Mouse (Mus musculus): Measurements from ENCODE around the gene Foxf2. TPM values are rescaled to one million over a fixed set of nuclear protein-coding genes. Genes with fewer than 3 reads are reported as not detected.

Gene Foxf2
- polyA plus RNA-seq, 1 experiment: not detected

DNA sequence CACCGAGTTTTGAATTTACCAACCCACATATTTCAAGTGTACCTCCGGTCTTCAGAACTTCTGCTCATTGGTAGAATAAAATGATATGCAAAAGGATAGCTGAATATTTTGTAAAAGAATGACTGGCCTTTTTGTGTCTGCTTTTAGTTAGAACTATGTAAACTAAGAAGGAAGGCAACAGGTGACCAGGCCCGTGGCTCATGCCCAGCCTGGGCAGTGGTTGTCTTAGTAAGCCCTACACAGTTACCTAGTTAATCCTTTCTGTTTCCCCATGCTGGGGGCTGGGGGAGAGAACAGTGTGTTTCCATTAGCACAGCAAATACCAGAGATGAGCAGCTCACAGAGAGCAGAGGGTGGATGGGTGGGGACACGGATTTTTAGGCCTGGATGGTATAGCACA, 7.6 kb downstream of the Foxf2 start:
- no peak for TF ChIP-seq GATA1 (IDR thresholded peaks at IDR 0.05; ENCODE audit: low read length)

DNA sequence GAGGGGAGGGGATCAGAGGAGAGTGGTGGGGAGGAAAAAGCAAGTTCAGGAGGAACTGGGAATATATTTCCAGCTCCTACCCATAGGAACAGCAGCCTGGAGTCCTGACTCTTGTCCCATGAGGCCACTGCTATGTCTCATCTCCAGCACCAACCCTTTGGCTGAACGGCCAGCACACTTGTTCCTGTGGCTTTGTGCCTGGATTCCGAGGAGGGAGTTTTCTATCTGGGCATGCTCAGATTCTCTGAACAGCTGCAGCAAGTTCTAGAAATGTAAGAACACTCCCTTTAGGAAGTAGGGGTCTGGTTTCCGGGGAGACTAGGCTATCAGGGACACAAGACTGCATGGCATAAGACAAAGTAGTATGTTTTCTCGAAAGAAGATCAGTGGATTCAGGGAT, 9.9 kb downstream of the Foxf2 start:
- TF ChIP-seq GATA1 (IDR thresholded peaks at IDR 0.05; ENCODE audit: low read length): no peak

DNA sequence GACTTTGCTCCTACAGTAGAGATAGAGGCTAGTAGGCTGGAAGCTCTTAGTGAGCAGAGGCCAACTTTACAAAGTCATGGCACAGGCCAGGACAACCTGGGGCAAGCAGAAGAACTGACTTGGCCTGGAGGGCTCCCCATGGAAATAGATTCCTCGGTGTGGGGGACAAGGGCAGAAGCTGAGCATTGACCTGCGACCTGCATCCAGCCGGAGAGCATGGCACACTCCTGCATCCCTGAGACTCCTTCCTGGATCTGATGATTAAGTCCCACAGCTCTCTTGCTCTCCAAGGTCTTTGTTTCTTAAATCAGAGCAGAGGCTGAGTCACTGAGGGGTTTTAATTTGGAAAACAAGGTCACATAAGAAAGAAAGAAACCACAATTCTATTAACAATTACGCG, 15.9 kb downstream of the Foxf2 start:
- TF ChIP-seq GATA1 (IDR thresholded peaks at IDR 0.05; ENCODE audit: low read length): no peak

DNA sequence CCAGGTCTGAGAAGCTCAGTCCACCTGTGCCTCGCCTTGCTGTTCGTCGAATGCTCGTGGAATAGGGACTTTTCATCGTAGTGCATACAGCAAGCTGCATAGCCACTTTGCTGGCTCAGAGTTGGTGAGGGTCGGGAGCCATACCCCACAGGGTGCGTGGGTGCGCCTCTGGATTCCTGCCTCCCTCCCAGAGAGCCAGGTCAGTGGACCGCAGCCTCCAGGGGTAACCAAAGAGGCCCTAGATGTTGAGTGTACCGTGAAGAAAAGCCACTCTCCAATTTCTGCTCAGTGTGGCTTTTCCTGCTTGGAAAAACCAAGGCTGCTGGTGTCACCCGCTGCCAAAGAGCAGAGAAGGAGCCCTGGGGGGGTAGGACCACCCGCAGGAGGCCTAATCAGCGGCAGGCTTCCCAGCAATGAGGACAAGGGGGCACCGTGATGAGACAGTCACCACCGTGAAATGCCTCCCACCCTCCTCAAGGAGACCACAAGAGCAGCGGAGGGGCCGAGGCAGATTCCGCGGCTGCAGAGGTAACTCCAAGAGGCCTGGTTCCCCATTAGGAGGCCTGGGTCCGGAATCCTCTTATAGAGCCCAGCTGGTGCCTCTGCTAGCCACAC, 26.6 kb downstream of the Foxf2 start:
- TF ChIP-seq GATA1 (IDR thresholded peaks at IDR 0.05; ENCODE audit: low read length): no peak

DNA sequence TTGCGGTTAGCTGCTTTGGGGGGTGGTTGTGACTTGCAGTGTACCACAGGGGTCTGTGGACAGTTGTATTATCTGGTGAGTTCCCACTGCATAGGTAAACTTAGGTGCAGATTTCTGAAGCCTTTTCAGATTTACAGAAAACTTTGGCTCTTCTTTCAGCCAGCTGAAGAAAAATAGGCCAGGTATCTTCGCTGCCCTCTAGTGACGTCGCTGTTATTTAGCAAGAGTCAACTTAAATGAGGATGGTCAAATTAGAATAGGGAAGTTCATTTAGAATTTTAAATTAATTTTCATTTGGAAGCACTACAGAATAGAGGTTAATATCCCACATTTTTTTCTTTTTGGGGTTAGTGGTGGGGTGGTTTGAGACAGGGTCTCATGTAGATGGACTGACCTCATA, 30.6 kb downstream of the Foxf2 start:
- TF ChIP-seq GATA1 (IDR thresholded peaks at IDR 0.05; ENCODE audit: low read length): no peak

DNA sequence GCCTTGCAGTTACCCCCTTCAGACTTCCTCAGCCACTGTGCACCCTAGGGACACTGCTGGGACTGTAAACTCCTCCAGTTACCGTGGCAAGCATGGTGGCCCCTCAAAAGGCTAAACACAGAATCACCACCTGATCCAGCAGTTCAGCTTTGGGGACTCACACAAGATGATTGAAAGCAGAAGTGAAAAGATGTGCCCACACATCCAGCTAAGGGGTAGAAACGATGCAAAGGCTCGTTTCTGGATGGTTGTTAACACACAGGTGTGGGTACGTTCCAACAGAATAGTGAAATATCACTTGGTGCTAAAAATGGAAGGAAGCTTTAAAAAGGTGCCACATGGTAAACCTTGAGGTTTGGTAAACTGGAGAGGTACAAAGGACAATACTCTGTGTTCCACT, 32.6 kb downstream of the Foxf2 start:
- TF ChIP-seq GATA1 (IDR thresholded peaks at IDR 0.05; ENCODE audit: low read length): no peak

DNA sequence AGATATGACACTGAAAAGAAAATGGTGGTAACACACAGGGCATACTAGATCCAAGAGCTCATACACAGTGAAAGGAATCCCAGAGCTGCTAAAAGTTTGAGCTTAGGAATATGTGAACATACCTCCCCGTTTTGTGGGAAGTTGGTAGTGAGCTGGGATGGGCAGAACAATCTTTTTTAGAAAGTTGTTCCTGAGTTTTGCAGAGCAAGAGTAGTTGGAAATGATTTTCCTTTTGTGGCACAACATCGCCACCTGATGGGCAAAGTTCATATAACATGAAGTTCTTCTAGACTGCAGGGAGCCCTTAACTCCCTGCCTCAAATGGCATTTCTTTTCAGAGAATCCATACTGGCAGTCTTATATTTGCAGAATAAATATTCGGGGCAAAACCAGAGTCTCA, 33.3 kb downstream of the Foxf2 start:
- TF ChIP-seq GATA1 (IDR thresholded peaks at IDR 0.05; ENCODE audit: low read length): no peak

DNA sequence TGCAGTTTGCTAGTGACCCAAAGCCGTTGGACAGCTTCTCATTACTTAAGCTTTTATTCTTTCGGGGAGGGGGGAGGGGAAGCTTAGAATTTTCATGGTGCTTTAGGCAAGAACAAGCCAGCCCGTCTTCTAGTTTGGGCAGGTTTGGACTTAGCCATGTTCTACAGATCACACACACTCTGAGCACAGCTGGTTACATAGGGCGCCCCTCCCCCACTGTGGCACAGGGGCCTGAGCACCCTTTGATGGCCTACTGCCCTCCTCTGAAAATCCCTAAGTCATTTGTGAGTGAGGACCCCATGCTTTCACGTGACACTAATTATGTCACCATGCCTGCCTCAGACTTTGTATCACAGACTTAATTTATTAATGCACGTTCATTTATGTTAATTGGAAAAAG, 35.6 kb downstream of the Foxf2 start:
- no peak for TF ChIP-seq GATA1 (IDR thresholded peaks at IDR 0.05; ENCODE audit: low read length)

DNA sequence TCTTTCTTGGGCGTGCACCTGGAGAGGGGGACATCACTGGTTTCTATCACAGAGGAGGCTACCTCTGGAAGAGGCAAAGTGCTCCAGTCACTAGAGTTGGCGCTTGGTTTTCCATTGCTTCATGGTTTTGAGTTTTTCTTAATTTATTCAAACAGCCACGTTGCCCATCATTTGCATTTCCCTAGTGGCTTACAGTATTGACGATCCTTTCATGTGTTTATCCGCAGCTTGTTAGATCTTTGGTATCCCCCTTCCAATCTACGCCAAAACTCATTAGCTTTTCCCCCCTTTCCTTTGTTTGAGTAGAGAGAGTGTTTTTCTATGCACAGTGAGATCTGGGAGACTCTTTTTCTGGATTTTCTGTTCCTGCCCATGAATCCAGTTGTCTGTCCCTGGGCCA, 39.8 kb downstream of the Foxf2 start:
- TF ChIP-seq GATA1 (IDR thresholded peaks at IDR 0.05; ENCODE audit: low read length): no peak

DNA sequence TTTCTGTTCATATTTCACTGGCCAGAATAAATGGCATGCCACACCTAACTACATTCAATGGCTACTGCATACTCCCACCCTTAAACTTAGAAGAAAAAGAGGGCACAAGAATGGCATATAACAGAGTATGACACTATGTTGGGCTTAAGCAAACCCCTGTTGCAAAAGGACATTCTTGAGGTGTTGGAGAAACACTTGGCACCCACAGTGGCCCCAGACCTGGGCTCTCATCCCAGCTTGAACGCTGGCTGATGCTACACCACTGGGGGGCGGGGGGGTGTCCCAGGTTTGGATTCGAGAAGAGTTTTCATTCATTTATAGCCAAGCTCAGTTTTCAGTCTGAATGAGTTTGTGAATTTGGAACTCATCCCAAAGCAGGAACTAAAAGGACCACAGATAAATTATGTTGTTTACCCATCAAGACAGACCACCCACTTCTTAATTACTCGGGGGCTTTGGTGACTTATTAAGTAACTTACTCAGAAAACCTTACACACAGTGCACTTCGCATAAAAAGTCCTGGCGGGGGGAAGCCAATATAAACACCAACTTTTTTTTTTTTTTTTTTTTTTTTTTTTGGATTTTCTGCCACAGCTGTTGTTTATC, 42.4 kb downstream of the Foxf2 start:
- TF ChIP-seq GATA1 (IDR thresholded peaks at IDR 0.05; ENCODE audit: low read length): no peak

DNA sequence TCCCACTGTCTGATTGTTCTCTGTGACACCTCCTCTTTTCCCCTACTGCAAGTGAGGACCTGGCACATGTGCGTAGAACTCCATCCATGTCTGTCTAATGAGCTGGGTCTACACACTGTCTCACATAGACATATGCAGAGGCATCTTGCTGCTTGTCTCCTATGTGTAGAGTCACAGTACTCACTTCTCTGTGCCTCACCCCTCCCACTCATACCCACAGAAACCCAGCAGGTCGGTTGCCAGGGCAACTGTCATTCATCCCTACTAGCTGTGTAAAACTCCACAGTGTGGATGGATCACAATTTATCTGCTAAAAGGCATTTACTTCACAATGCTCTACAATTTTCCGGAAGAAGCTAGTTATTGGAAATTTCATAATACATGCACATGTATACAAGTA, 46.5 kb downstream of the Foxf2 start:
- TF ChIP-seq GATA1 (IDR thresholded peaks at IDR 0.05; ENCODE audit: low read length): no peak

Other genes with a start within 250 kb of the Foxf2 start
- gene Foxq1, start 69.7 kb upstream of the Foxf2 start, polyA plus RNA-seq (2012): not detected in 2 replicates
- not detected in 2 replicates for gene A530084C06Rik, start 66.5 kb upstream of the Foxf2 start, polyA plus RNA-seq (2012)
- not detected in 2 replicates for gene Foxc1, start 180.8 kb downstream of the Foxf2 start, polyA plus RNA-seq (2012)

Measured in G1E-ER4 (cell line).